Mouse (Mus musculus) adrenal gland, adult 18-20 months (tissue): ENCODE results near the gene Vmn2r27. TPM values are rescaled to one million over a fixed set of nuclear protein-coding genes. Genes with fewer than 3 reads are reported as not detected.

ENCODE experiments used
- DNase-seq, 2 experiments: peaks; one replicate each; pipeline ENCODE4 v3.0.0; 2021 to 2022; ENCODE audit warnings: low spot score in 2 of 2
- long read RNA-seq, 2 experiments: library from polyadenylated mRNA; stranded (forward); transcript quantifications; one replicate each; pipeline ENCODE4 v2.0.0; 2021
- total RNA-seq, 2 experiments: library from RNA; stranded (reverse); gene quantifications; 1 replicate in 1 of 2; 2 replicates in 1 of 2; pipeline ENCODE4 v1.2.3; 2021

Gene Vmn2r27
- not detected for total RNA-seq
- long read RNA-seq, experiment 1, result 0 reads
- long read RNA-seq, experiment 2, result 0 reads

DNA sequence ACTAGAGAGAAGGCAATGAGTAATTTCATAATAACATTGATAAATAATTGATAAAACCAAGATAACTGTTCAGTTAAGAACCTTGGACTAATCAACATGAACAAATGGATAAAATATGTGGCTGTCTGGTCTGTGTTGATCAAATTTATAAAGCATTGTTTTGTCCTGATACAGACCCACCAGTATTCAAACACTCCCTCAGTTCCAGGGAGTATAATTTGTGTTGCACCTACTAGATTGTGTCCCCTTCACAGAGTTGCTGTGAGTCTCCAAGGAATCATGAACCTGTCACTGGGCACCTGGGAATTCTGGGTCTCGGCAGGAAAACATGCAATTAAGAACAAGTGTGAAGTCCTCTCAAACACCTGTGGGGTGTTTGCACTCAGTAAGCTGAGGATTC, at the start of gene Vmn2r27:
TSS of gene Vmn2r27 (minus strand) at position 101 of the 400 bp plus-strand sequence.
- no peak for DNase-seq

DNA sequence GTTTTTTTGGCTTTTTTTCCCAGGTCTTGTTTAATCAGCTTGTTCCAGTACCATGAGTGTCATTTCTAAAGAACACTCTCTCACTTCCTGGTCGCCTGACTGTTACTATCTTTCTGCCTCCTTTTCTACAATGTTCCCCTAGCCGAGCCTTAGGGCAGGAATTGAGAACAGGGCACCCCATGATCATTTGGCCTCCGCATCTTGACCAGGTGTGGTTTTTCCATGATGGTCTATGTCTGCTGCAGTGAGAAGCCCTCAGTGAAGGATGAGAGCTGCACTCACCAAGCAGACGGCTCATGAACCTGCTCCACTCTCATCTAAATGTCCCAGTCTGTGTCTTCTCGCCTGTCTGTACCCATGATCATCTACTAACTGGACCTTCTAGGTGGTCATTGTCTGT, 46.6 kb upstream of the Vmn2r27 start:
- DNase-seq, result no peak

DNA sequence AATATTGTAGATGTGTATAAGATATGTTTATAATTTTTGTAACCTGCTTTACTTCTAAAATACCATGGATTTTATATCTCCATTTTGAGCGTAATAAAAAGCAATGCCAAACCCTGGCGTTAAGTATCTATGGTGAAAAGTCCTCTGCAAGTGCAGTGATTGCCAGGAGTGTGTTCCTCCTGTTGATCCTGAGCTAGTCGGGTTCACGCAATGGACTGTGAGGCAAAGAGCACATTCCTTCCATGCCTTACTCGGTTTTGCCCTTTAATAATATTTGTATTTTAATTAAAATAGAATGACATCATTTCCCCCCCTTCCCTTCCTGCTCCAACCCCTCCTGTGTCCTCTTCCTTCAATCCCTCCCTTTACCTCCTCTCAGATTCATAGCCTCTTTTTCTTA, 46.0 kb upstream of the Vmn2r27 start:
- no peak for DNase-seq

DNA sequence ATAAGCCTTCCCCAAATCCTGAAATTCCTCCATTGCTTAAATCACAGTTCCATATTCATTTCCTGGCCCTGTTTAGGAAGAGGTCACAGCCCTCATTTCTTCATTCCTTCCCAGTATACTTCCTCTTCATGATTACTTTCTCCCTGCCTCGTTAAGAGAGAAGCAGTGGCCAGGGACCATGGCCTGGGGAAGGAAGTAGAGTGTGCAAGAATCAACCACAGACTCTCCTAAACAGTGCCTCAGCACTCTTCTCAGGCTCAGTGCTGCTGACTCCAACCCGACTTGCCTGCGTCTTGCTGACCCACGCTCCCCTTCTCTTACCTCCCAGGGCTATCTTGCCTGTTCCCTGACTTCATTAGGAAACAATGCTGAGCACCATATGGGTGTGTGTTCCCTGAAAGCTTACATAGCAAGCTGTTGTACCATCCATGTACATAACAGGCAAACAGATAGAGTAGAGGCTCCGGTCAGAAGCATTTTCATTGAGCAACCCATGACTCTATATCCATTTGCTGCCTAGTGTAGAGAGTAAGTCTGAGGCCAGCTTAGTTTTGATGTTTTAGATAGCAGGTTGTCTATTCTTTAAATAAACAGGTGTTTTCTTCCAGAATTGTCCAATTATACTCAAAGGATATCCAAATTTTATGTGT, 41.7 kb upstream of the Vmn2r27 start:
- no peak for DNase-seq

DNA sequence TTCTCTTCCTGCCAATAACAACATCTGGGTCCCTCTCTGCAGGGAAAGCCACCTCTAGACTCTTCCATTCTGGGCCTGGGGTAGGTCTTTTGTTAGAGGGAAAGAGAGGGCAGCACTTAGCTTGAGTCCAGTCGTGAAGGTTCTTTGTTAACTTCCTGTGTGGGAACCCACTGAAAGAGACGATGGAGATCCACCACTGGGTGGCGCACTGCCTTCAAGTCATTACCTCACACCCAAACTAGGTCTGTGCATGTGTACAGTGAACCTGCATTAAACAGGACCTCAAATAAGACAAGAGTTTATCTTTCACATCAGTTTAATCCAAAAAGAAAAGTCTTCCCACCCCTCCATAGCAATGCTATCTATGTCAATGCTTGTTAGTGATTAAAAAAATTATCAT, 31.0 kb upstream of the Vmn2r27 start:
- DNase-seq, result peak; percentile 36 to 69

DNA sequence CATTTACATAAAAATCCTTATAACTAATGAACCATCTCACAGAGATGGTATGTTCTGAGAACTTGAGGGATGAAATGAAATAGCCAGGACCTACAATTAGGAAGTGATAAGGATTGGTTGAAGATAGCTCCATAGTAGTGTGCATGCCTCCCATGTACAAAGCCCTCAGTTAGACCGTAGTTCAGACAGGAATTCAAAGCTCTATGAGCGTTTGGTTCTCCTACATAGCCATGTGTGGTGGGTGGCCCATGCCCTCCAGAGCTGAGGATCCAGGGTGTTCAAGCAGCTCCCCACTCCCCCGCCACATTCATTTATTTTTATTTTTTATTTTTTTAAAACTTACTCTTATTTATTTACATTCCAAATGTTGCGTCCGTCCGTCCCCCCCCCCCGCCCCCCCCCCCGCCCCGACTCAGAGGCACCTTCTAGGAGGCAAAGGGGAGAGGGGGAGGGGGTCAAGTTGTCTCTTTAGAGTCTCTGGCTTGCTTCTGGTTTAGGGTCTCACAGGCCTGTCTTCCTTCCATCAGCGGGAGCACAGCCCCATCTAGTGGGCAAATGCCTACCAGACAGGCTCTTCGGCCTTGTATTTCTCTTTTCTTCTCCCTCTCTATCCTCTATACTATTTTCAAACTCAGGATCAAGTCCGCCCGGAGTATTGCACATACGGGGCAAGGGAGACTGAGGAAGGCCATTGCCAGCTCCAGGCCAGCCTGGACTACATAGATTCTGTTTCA, 28.7 kb upstream of the Vmn2r27 start:
- DNase-seq, result peak; percentile 46 to 65

DNA sequence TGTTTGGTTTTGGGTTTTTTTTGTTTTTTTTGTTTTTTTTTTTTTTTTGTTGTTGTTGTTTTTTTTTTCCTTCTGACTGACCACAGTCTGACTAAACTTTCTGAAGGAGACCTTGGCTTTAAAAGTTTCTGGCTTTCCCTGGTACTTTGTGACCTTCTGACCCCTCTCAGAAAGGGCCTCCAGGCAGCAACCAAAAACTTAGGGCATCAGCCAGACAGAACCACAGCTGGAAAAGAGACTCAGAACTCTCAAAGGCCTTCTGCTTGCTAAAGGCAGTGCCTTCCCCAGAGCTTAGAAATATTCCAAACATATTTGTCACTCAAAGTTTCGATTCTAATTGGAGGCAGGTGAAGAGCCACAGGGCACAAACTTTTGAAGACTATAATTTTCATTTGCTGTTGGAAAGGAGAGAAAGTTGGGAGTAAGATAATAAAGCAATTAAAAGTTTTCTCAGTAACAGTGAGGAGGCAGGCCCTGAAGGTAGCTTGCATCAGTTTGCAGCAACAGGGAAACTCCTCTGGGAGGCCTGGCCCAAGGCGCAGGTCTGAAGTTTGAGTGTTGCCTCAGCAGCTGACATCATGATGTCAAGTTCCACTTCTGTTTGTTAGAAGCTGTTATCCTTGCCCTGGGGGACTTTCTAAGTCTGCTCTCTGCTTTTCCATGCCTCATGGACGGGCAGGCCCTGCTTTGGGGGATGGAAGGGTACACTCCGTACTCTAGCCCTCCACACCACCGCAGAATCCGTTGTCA, 24.2 kb upstream of the Vmn2r27 start:
- DNase-seq, result no peak

DNA sequence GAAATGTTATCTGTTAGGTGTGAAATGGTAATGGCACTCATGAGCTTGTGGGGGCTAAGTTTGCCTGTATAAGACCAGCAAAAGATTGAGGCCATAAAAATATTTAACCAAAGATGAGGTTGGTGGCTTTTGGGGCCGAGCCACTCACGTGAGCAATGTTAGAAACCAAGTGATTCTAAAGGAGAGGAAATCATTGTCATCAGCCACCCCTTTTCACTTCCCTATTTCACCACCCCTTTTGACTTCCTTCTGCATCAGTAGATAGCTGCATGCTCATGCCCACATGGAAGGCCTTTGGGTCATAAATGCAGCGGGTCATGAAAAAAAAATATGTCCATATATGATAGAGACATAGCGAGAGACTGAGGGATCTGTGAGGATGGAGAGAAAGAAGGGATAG, 29.5 kb downstream of the Vmn2r27 start:
- DNase-seq, result no peak

DNA sequence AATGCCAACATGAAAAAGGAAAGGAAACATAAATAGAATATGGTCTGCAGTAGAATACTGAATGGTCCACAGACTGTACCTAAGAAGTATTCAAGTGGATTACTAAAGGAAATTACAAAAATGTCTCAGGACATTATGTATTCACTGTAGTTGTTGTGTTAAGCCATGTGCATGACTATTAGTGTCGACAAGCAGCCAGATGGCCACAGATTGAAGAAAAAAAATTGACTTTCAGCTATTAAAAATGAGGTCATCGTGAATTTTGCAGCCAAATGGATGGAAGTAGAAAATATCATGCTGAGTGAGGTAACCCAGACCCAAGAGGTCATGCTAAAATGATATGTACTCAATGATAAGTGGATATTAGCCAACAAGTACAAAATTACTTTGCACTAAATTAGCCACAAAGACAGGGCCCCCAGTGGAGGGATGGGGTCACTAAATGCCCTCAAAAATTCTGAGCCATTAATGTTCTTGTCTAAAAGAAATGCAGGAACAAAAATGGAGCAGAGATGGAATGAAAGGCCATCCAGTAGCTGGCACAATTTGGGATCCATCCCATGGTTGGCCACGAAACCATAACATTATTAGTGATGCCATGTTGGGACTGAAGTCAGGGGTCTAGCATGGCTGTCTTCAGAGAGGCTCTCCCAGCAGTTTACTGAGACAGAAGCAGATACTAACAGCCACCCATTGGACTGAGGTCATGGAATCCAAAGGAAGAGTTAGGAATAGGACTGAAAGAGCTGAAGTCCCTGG, 63.0 kb downstream of the Vmn2r27 start:
- DNase-seq, result no peak

DNA sequence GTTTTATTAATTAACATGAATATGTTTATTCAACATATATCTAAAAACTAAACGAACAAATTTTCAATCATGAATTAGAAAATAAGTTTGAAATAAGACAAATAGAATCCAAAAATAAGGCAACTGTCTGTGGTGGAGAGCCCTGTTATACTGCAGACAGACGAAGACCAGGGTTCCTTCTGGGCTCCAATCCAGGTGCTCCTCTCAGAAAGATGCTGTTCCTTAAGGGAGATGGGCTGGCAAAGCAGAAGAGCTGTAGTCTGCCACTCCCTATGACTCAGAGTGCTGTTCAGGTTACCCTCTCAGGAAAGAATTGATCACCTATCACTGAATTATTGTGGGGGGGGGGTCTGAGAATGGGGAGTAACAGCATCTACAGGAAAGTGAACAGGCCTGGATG, 65.1 kb downstream of the Vmn2r27 start:
- no peak for DNase-seq

DNA sequence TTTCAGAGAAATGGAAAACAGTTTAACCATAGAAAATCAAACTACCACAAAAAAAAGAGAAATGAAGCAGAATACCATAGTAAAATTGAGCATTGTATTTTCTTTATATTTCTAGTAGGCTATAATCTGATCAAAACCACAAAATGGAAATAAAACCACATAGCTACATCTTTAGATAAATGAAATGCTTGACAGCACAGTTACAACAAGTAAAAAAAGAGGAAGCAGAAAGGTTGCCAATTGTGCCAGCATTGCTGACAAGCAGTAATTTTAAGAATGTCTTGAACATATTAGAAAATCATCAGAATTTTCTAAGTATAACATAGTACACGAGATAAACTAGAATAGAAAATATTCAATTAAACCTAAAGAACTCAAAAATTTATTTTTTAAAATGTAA, 81.8 kb downstream of the Vmn2r27 start:
- no peak for DNase-seq

Other genes starting within 250 kb of the Vmn2r27 start
- under 1 TPM; 0.03 to 0.06 TPM for gene Vmn2r26, start 207.3 kb downstream of the Vmn2r27 start, total RNA-seq
- 10 to 100 TPM in 1 of 2 experiments, 1 to 10 TPM in 1; 5.2 to 15.1 TPM for gene Cd163, start 72.8 kb upstream of the Vmn2r27 start, total RNA-seq
- gene Pex5, start 183.2 kb upstream of the Vmn2r27 start, total RNA-seq, result 100 to 1,000 TPM; 116 to 119 TPM
- 100 to 1,000 TPM; 107 to 199 TPM for gene Clstn3, start 232.9 kb upstream of the Vmn2r27 start, total RNA-seq